Mouse (Mus musculus) cerebellum, adult 9-10 months (tissue): ENCODE measurements around the gene Fam3c.
A peak's percentile ranks its signal among the peaks of the same experiment; 100 is the strongest.

ENCODE experiments used
- DNase-seq: peaks from one replicate; pipeline ENCODE4 v3.0.0; 2022

Fam3c gene

DNA sequence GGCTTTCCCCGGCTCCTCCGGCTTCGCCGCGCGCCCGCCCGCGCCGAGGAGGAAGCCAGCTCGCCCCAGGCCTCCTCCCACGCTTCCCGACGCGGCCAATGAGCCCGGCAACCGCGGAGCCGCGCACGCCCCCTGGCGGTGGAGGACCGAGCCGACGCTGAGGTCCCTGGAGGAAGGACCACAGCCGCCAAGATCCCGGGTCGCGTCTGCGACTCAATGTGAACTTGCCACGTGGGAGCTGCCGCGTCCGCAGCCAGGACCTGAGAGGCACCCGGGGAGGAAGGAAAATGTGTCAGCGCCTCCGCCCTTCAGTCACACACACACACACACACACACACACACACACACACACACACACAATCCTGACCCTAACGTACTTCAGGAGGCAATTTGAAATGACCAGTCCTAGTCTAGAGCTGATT lies at the start of gene Fam3c:
Gene Fam3c, minus strand, starts transcription at position 158 of the 422 bp plus-strand sequence.
- DNase-seq: peak; percentile 91

GRCm38 (mm10) chr6:22405021-22405420 lies 49.0 kb upstream of the Fam3c start:
- no peak for DNase-seq

DNA sequence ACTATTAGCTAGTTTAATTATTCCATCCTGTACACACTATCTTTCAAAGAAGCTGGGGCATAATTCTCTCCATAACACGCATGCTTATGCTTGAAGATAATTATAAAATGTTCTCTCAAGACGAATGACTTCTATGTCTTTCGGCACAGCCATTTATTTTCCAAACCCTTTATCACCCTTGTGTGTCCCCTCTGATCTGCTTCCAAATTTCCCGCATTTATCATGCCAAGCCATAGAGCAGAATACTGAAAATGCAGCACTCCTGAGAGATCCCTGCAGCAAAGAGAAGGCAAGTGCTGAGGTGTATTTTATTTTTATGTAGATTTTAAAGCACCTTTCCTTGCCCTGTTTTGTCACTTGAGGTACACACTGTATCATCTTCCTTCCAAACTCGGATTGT lies 47.7 kb upstream of the Fam3c start:
- DNase-seq: no peak

DNA sequence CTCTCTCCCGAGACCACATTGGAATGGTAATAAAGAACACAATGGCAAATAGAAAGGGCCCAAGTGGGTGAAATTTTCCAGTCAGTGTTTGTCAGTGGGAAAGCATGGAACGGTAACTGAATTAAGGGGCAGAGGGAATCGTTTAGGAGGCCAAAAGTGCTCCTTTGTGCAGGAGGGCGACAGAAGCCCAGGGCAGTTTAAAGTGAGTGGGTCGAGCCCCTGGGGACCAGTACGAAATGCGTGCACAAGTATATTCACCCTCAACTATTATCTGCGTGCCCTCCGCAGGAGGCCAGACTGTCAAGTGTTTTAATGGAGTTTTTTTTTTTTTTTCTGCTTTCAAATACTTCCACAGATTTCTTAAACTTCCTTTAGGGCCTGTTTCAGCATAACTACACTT lies 47.3 kb upstream of the Fam3c start:
- no peak for DNase-seq

GRCm38 (mm10) chr6:22402548-22403164 lies 46.6 kb upstream of the Fam3c start:
- DNase-seq: no peak

- DNase-seq: no peak
Measured at GRCm38 (mm10) chr6:22402037-22402436, 46.0 kb upstream of the Fam3c start.

GRCm38 (mm10) chr6:22398079-22398774 lies 42.2 kb upstream of the Fam3c start:
- no peak for DNase-seq

DNA sequence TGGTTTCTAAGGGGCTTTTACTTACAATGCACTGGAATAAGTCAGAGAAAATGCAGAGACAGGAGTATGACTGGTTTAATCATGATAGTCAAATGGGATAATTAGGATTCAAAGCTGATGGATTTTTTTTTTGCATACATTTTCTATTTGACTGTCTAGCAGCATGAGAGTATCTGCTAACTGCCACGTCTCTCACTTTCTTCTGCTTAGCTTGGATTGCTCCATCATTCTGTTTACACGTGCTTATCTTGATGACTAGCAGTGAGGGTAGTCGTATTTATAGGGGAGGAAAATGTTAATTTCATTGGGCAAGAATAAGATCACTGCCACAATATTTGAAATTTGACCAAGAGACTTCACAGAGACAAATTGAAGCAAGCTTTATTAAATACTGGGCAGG lies 39.2 kb upstream of the Fam3c start:
- no peak for DNase-seq

DNA sequence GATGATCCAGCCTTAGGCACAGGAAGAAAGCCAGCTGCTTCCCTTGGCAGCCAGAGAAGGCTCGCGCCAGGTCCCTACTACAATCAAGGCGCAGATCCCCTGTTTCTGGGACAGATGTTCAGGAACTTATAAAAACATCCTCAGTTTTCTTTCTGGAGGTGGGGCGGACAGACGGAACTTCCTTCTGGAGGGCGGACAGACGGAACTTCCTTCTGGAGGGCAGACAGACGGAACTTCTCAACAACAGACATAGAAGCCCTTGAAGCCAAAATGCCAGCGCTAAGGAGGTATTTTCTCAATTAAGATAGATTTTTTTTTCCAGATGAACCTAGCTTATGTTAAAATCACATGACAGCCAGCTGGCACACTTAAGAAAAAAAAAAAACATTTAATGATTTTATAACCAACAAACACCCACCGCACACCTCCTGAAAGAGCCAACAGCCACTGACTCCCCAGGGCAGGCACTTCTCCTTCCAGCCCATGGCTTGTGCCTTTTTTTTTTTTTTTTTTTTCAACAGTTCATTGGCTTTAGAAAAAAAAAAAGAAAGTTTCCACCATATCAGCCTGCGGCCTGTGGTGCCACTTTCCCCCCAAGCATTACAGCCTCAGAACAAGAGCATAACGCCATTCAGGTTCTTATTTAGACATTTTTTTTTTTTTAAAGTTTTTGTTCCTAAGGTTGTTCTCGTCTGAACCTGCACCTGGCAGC lies 34.8 kb upstream of the Fam3c start:
- no peak for DNase-seq

DNA sequence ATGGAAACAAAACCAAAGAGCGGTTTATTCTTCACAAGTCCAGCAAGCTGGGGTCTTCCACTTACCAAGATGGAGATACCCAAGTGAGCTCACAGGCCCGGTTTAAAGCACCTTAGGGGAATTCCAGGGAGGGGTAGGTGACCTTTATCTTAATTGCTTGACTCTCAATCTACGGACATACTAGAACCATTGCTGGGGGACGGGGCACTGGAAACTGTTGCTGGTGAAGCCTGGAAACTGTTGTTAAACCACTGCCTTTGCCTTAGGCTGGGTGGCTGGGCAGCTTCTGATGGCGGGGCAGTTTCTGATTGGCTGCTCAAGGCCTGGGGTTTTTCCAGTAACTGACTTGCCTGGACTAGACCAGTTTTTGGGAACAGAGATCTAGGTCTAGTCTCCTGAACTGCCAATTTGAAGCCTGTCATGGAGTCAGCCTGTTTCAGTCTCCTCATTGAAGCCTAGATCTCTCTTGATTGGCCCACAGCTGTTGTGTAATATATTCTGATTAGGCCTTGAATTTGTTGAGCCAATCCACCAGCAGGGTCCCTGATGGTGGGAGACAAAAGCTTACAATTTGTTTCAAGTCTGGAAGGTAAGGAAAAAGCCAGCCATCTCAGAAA lies 29.3 kb upstream of the Fam3c start:
- no peak for DNase-seq

GRCm38 (mm10) chr6:22380269-22380668 lies 24.2 kb upstream of the Fam3c start:
- DNase-seq: no peak

DNA sequence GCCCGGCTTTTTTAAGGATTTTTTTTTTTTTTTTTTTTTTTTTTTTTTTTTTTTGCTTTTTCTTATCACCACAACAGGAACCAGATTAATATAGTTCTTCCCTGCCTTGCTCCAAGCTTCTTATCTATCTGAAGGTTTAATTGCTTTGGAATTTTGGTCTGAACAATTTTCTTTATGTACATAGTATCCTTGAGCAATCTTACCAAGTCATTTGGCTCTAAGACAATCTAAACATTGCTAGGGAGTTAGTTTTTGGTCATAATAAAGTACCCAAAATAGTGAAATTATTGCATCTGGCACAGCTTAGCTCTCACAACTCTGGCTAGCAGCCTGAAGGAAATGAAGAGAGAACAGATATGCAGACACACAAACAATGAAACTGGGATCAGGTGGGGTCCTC lies 23.8 kb upstream of the Fam3c start:
- no peak for DNase-seq

- no peak for DNase-seq
Measured at GRCm38 (mm10) chr6:22378462-22378861, 22.4 kb upstream of the Fam3c start.

DNA sequence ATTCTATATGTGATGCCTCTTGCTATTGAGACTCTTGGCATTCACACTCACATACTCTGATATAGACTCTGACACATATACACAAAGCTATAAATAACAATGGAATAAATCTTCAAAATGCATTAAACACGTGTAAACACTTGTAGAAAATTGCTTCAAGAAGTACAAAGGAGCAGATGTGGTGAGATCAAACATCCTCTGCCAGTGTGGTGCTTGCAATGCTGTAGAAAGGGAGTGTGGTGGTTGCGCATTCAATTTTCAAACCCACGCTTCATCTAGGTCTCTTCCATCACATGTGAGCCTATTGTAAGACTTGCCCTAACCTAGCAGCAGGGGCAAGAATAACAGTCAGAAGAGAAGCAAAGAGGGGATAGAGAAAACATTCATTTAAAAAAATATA lies 18.7 kb upstream of the Fam3c start:
- DNase-seq: no peak

DNA sequence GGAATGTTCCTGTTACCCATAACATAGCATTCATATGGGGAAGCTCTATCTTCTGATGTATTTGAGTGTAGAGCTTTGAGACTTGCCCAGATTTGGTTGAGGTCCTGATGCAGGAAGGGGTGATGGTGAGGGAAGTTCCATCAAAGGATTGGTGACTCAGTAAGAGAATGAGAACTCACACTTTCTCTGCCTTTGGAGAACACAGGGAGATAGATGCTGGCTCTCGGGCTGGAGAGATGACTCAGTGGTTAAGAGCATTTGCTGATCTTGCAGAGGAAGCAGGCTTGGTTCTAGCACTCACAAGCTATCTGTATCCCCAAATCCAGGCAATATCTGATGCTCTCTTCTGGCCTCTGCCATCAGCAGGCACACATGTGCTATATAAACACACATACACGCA lies 17.4 kb upstream of the Fam3c start:
- no peak for DNase-seq

DNA sequence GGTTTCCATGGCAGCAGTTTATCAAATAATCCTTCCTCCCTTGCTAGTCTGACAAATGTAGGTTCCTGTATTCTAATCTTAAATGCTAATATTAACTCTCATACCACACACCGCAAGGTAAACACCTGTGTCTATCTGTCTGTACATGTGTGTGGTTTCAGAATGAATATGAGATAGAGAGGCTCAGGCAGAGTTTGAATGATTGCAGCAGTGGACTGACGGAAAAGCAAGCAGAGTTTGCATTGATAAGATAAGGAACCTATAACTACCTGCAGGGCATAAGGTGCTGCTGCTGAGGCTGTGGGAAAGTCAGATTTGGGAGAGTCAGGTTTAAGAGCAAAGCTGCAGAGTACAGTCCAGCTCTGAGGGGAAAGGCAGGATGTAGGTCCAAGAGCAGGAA lies 10.9 kb upstream of the Fam3c start:
- no peak for DNase-seq

DNA sequence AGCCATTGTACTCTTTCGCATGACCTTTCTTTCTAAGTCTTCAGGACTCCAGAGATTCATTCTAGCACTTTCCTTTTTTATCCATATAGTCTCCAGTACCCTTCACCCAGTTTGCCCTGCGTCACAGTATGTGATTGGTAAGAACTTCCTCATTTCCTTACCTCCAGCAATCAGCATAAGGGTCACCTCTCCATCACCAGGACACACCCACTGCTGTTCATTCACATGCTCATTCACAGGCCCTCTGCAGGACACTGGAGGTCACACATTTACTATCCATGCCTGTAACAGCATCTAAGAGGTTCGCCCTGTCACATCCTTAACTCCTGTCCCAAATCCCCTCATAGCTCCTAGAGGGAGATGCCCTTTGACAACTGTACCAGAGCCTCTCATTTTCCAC lies 7.5 kb upstream of the Fam3c start:
- DNase-seq: no peak

DNA sequence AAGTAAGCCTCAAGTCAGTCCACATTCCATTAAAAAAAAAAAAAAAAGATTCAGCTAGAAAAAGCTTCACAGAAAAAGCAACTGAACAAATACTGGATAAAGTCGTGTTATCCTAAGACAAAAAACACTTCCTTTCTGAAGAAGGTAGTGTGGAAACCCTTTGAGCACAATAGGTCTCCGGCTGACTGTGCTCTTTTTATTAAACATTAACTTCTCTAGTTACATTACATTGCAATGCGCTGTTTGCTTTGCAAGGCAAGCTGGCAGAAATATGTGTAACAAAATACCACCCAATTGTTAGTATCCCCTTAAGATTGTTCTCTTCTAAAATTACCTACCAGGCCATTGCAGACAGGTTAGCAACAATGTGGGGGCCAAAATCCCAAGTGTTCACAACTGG lies 5.9 kb upstream of the Fam3c start:
- no peak for DNase-seq

DNA sequence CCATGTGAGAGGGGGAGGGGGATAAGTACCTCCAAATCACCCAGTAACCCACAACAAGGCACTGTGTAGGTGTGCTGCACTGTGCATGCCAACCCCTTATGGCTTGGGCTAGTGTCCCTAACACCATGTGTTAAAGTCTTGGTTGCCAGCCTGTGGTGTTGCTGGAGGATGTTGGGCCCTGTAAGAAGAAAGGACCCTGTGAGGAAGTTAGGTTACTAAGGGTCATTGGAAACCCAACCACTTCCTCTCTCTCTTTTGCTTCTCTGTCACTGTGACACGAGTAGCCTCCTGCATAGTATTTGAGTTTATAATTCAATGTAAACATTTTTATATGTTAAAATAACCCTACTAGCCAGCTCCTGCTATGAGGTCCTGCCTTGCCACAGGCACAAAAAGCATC lies 3.0 kb upstream of the Fam3c start:
- no peak for DNase-seq

DNA sequence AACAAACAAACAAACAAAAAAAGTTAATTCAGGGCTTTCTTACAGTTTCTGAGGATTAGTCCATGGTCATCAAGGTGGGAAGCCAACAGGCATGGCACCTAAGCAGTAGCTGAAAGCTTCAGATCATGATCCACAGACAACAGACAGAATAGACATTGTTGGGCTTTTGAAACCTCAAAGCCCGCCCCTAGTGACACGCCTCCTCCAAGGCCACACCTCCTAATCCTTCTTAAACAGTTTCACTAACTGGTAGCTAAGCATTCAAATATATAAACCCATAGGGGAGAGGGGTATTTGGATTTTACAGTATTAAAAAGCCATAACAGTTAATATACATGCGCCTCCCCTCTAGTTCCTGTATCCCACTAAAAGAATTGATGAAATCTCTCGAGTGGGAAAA lies 1.3 kb upstream of the Fam3c start:
- DNase-seq: no peak

GRCm38 (mm10) chr6:22355396-22356085 lies 502 bp downstream of the Fam3c start:
- no peak for DNase-seq

GRCm38 (mm10) chr6:22354675-22355074 lies 1.4 kb downstream of the Fam3c start:
- DNase-seq: no peak

DNA sequence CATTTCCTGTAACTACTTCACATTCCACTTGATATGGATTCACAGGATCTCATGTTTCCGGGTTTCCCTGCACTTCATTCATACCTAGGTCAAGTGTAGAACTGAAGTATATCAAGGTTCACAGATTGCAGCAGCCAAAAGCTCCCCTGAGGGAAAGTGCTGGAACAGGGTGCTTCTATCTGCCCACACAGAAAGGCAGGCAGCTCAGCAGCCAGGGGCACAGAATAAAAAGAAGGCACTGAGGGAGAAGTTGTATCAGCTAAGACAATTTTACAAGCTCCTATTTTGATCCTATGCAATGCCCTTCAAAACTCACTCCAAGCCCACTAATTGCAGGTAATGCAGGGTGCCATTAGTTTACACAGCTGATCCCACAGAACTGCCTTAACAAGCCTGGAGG lies 2.0 kb downstream of the Fam3c start:
- no peak for DNase-seq
